Mouse (Mus musculus): ENCODE results near the gene Litaf. TPM values are rescaled to one million over a fixed set of nuclear protein-coding genes. Genes with fewer than 3 reads are reported as not detected.
A peak's percentile ranks its signal among the peaks of the same experiment; 100 is the strongest.

Litaf gene
- polyA plus RNA-seq, 1 experiment from 2014 or later = 106 TPM

GRCm38 (mm10) chr16:10956938-10957685, 108.8 kb downstream of the Litaf start:
- no peak for DNase-seq (ENCODE audit: low spot score)
- Histone ChIP-seq H3K4me1 (peaks cover 21% of the 10 kb centered on the region), H3K4me3 (no peak overlapping the region), H3K27me3 (ENCODE audit: low read depth, poor library complexity, severe bottlenecking) (no peaks in the 10 kb centered on the region), H3K9me3 (replicated peaks) (no peaks in the 10 kb centered on the region), H3K27ac (replicated peaks) (peak overlapping the region; percentile 79), H3K36me3 (peaks cover 50% of the 10 kb centered on the region)
- WGBS = 82% methylated on average over 8 of the region's 8 CpGs

- H3K27ac ChIP-seq (replicated peaks) = no peak overlapping the region
- H3K27me3 ChIP-seq (ENCODE audit: low read depth, poor library complexity, severe bottlenecking) = no peaks in the 10 kb centered on the region
- WGBS = 92% methylated on average over 4 of the region's 4 CpGs
- H3K36me3 ChIP-seq = peaks cover 29% of the 10 kb centered on the region
- DNase-seq (ENCODE audit: low spot score) = no peak
- H3K4me1 ChIP-seq = peaks cover 28% of the 10 kb centered on the region
- no peak overlapping the region for H3K4me3 ChIP-seq
- no peaks in the 10 kb centered on the region for H3K9me3 ChIP-seq (replicated peaks)
Measured at GRCm38 (mm10) chr16:10955078-10955477, 110.9 kb downstream of the Litaf start.

GRCm38 (mm10) chr16:10952881-10953280, 113.1 kb downstream of the Litaf start:
- peaks cover 10% of the 10 kb centered on the region for H3K36me3 ChIP-seq
- H3K9me3 ChIP-seq (replicated peaks) = no peaks in the 10 kb centered on the region
- no peak overlapping the region for H3K27ac ChIP-seq (replicated peaks)
- WGBS = 88% methylated on average over 3 of the region's 3 CpGs
- peaks cover 29% of the 10 kb centered on the region for H3K4me1 ChIP-seq
- H3K4me3 ChIP-seq = no peak overlapping the region
- no peaks in the 10 kb centered on the region for H3K27me3 ChIP-seq (ENCODE audit: low read depth, poor library complexity, severe bottlenecking)
- DNase-seq (ENCODE audit: low spot score) = no peak

GRCm38 (mm10) chr16:10952071-10952470, 113.9 kb downstream of the Litaf start:
- H3K9me3 ChIP-seq (replicated peaks) = no peaks in the 10 kb centered on the region
- peaks cover 10% of the 10 kb centered on the region for H3K36me3 ChIP-seq
- peaks cover 26% of the 10 kb centered on the region for H3K4me1 ChIP-seq
- WGBS = 67% methylated on average over 2 of the region's 2 CpGs
- H3K27ac ChIP-seq (replicated peaks) = peak overlapping the region; percentile 72
- no peaks in the 10 kb centered on the region for H3K27me3 ChIP-seq (ENCODE audit: low read depth, poor library complexity, severe bottlenecking)
- no peak for DNase-seq (ENCODE audit: low spot score)
- H3K4me3 ChIP-seq = no peak overlapping the region

- H3K4me1 ChIP-seq = peaks cover 21% of the 10 kb centered on the region
- H3K9me3 ChIP-seq (replicated peaks) = no peaks in the 10 kb centered on the region
- H3K27me3 ChIP-seq (ENCODE audit: low read depth, poor library complexity, severe bottlenecking) = no peaks in the 10 kb centered on the region
- H3K27ac ChIP-seq (replicated peaks) = peak overlapping the region; percentile 72
- peak; percentile 50 for DNase-seq (ENCODE audit: low spot score)
- 11% methylated on average over 3 of the region's 3 CpGs for WGBS
- H3K36me3 ChIP-seq = peaks cover 10% of the 10 kb centered on the region
- no peak overlapping the region for H3K4me3 ChIP-seq
Measured at GRCm38 (mm10) chr16:10951581-10951980, 114.4 kb downstream of the Litaf start.

GRCm38 (mm10) chr16:10950539-10950938, 115.4 kb downstream of the Litaf start:
- DNase-seq (ENCODE audit: low spot score) = no peak
- Histone ChIP-seq H3K27ac (replicated peaks) (peak overlapping the region; percentile 55; the same call in 1 of the 2 replicates), H3K36me3 (peaks cover 5% of the 10 kb centered on the region), H3K27me3 (ENCODE audit: low read depth, poor library complexity, severe bottlenecking) (no peaks in the 10 kb centered on the region), H3K9me3 (replicated peaks) (no peaks in the 10 kb centered on the region), H3K4me1 (peaks cover 19% of the 10 kb centered on the region), H3K4me3 (no peak overlapping the region)
- 90% methylated on average over 9 of the region's 9 CpGs for WGBS

GRCm38 (mm10) chr16:10947724-10948123, 118.2 kb downstream of the Litaf start:
- Histone ChIP-seq H3K4me1 (peaks cover 19% of the 10 kb centered on the region), H3K27me3 (ENCODE audit: low read depth, poor library complexity, severe bottlenecking) (no peaks in the 10 kb centered on the region), H3K9me3 (replicated peaks) (no peaks in the 10 kb centered on the region), H3K36me3 (no peaks in the 10 kb centered on the region; the same call in 1 of the 2 replicates), H3K4me3 (no peak overlapping the region), H3K27ac (replicated peaks) (peak overlapping the region; percentile 76)
- WGBS = 26% methylated on average over 3 of the region's 3 CpGs
- DNase-seq (ENCODE audit: low spot score) = no peak

- Histone ChIP-seq H3K27ac (replicated peaks) (peak overlapping the region; percentile 46), H3K4me3 (no peak overlapping the region), H3K9me3 (replicated peaks) (no peaks in the 10 kb centered on the region), H3K36me3 (no peaks in the 10 kb centered on the region), H3K27me3 (ENCODE audit: low read depth, poor library complexity, severe bottlenecking) (no peaks in the 10 kb centered on the region), H3K4me1 (peaks cover 9% of the 10 kb centered on the region)
- WGBS = 85% methylated on average over 7 of the region's 7 CpGs
- DNase-seq (ENCODE audit: low spot score) = no peak
Measured at GRCm38 (mm10) chr16:10945381-10946127, 120.4 kb downstream of the Litaf start.

- Histone ChIP-seq H3K4me1 (peaks cover 9% of the 10 kb centered on the region), H3K27me3 (ENCODE audit: low read depth, poor library complexity, severe bottlenecking) (no peaks in the 10 kb centered on the region), H3K27ac (replicated peaks) (peak overlapping the region; percentile 42; the same call in 1 of the 2 replicates), H3K9me3 (replicated peaks) (no peaks in the 10 kb centered on the region), H3K4me3 (no peak overlapping the region), H3K36me3 (no peaks in the 10 kb centered on the region)
- 82% methylated on average over 7 of the region's 7 CpGs for WGBS
- no peak for DNase-seq (ENCODE audit: low spot score)
Measured at GRCm38 (mm10) chr16:10944545-10944944, 121.4 kb downstream of the Litaf start.

- no peaks in the 10 kb centered on the region for H3K9me3 ChIP-seq (replicated peaks)
- no peaks in the 10 kb centered on the region for H3K27me3 ChIP-seq (ENCODE audit: low read depth, poor library complexity, severe bottlenecking)
- peak overlapping the region; percentile 38; the same call in 1 of the 2 replicates for H3K27ac ChIP-seq (replicated peaks)
- no peak for DNase-seq (ENCODE audit: low spot score)
- H3K4me1 ChIP-seq = peaks cover 10% of the 10 kb centered on the region
- 80% methylated on average over 5 of the region's 5 CpGs for WGBS
- no peak overlapping the region for H3K4me3 ChIP-seq
- no peaks in the 10 kb centered on the region for H3K36me3 ChIP-seq
Measured at GRCm38 (mm10) chr16:10943257-10943656, 122.7 kb downstream of the Litaf start.

GRCm38 (mm10) chr16:10940661-10941060, 125.3 kb downstream of the Litaf start:
- Histone ChIP-seq H3K27me3 (ENCODE audit: low read depth, poor library complexity, severe bottlenecking) (no peaks in the 10 kb centered on the region), H3K36me3 (no peaks in the 10 kb centered on the region), H3K9me3 (replicated peaks) (no peaks in the 10 kb centered on the region), H3K27ac (replicated peaks) (peak overlapping the region; percentile 20; the same call in 1 of the 2 replicates), H3K4me3 (no peak overlapping the region), H3K4me1 (peaks cover 28% of the 10 kb centered on the region)
- DNase-seq (ENCODE audit: low spot score) = no peak
- WGBS = 84% methylated on average over 2 of the region's 2 CpGs

GRCm38 (mm10) chr16:10939932-10940331, 126.0 kb downstream of the Litaf start:
- Histone ChIP-seq H3K4me1 (peaks cover 33% of the 10 kb centered on the region), H3K27ac (replicated peaks) (peak overlapping the region; percentile 39; the same call in 1 of the 2 replicates), H3K4me3 (no peak overlapping the region), H3K9me3 (replicated peaks) (no peaks in the 10 kb centered on the region), H3K27me3 (ENCODE audit: low read depth, poor library complexity, severe bottlenecking) (no peaks in the 10 kb centered on the region), H3K36me3 (no peaks in the 10 kb centered on the region)
- WGBS = 93% methylated on average over 4 of the region's 4 CpGs
- DNase-seq (ENCODE audit: low spot score) = no peak

GRCm38 (mm10) chr16:10937497-10937896, 128.5 kb downstream of the Litaf start:
- Histone ChIP-seq H3K36me3 (no peaks in the 10 kb centered on the region), H3K4me1 (peaks cover 41% of the 10 kb centered on the region), H3K27ac (replicated peaks) (peak overlapping the region; percentile 88), H3K27me3 (ENCODE audit: low read depth, poor library complexity, severe bottlenecking) (no peaks in the 10 kb centered on the region), H3K9me3 (replicated peaks) (no peaks in the 10 kb centered on the region), H3K4me3 (no peak overlapping the region)
- WGBS = 86% methylated on average over 11 of the region's 11 CpGs
- no peak for DNase-seq (ENCODE audit: low spot score)

All from midbrain, embryonic 10.5 days (tissue).